ENCODE assay signal across 8 mouse cellular contexts in the genomic region with DNA sequence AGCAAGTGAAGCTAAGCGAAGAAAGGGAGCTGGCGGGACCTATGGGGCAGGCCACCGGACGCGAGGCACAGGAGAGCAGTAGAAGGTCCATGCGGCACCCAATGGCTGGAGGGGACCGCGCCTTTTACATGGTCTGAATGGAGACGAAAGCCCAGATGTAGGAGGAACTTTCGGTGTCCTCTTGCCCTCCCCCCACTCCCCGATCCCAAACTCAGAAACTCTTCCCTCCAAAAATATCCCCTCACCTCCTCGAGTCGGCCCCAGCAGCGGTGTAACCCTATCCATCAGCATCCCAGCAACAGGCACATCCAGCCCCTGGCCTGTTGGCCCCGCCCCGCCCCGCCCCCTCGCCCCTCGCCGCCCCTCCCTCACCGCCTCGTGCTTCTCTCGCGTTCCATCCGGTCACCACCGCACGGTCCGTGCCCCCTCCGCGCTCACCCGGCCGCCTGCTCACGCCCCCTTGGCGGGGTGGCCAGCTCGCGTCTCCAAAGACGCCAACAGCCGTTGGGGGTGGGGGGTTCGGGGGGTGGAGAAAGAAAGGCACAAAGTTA. TPM values are rescaled to one million over a fixed set of nuclear protein-coding genes. Genes with fewer than 3 reads are reported as not detected.
DNase-seq lines count a peak whose midpoint lies in the region; ATAC-seq lines count a peak whose summit lies in the region.

A gene (minus strand): TSS at position 301 of the 551 bp plus-strand sequence.

- 32% methylated on average over 39 of the region's 39 CpGs for WGBS in forebrain, embryonic 14.5 days
- 21% methylated on average over 31 of the region's 39 CpGs for WGBS in intestine, embryonic 15.5 days

- peak within 1 kb of the TSS; percentile 35 for H3K4me3 ChIP-seq in forebrain, embryonic 14.5 days (ENCODE audit: low read depth, low read length)
- H3K4me3 ChIP-seq in intestine, embryonic 15.5 days (replicated peaks) = peak within 1 kb of the TSS; percentile 41

- H3K9me3 ChIP-seq in forebrain, embryonic 14.5 days (replicated peaks; ENCODE audit: control insufficient read depth, low read length) = no peaks in the 10 kb centered on the region
- H3K9me3 ChIP-seq in intestine, embryonic 15.5 days = no peaks in the 10 kb centered on the region

- H3K27me3 ChIP-seq in forebrain, embryonic 14.5 days (replicated peaks; ENCODE audit: control insufficient read depth, insufficient read depth, low read length) = no peaks in the 10 kb centered on the region
- H3K27me3 ChIP-seq in intestine, embryonic 15.5 days (replicated peaks) = 0 out of 2 replicates have a peak, but pooled peaks cover 4% of the 10 kb centered on the region

- H3K9ac ChIP-seq in forebrain, embryonic 14.5 days (ENCODE audit: low read length) = 0 out of 2 replicates have a peak within 1 kb of the TSS, but pooled peaks have one; percentile 29
- H3K9ac ChIP-seq in intestine, embryonic 15.5 days = peak within 1 kb of the TSS; percentile 26; the same call in 1 of the 2 replicates

- peak; percentile 10 for DNase-seq in thymus, postnatal 14 days
- no peak for DNase-seq in thymus, adult 18-20 months
- DNase-seq in forebrain, embryonic 14.5 days (ENCODE audit: low spot score) = peak; percentile 28
- DNase-seq in mesoderm, embryonic 11.5 days (ENCODE audit: low read depth, low spot score) = peak; percentile 81
- no peak for DNase-seq in urinary bladder, postnatal 25 days (ENCODE audit: low spot score)
- no peak for DNase-seq in layer of hippocampus, adult 9-10 months (ENCODE audit: low spot score)
- DNase-seq in spleen, adult 18-20 months = no peak

- H3K4me1 ChIP-seq in forebrain, embryonic 14.5 days (ENCODE audit: control insufficient read depth, insufficient read depth, low read length) = no peaks in the 10 kb centered on the region
- no peaks in the 10 kb centered on the region for H3K4me1 ChIP-seq in intestine, embryonic 15.5 days (replicated peaks)

- H3K4me2 ChIP-seq in forebrain, embryonic 14.5 days (ENCODE audit: low read length) = peak within 1 kb of the TSS; percentile 65
- H3K4me2 ChIP-seq in intestine, embryonic 15.5 days (replicated peaks) = peak within 1 kb of the TSS; percentile 58

- no peak within 1 kb of the TSS for H3K27ac ChIP-seq in forebrain, embryonic 14.5 days (ENCODE audit: low read depth, low read length)
- no peak within 1 kb of the TSS for H3K27ac ChIP-seq in intestine, embryonic 15.5 days

- ATAC-seq in forebrain, embryonic 14.5 days = peak; percentile 93
- peak; percentile 96 for ATAC-seq in intestine, embryonic 15.5 days

- no peaks in the 10 kb centered on the region for H3K36me3 ChIP-seq in forebrain, embryonic 14.5 days (ENCODE audit: control insufficient read depth, insufficient read depth, low read length)
- no peaks in the 10 kb centered on the region for H3K36me3 ChIP-seq in intestine, embryonic 15.5 days

RNA-seq across cellular contexts. Expression of the gene that starts here (rescaled TPM):
- 0.74 and 1.1 TPM in 2 replicates for polyA plus RNA-seq in forebrain, embryonic 14.5 days (2014; fragmentation: Nextera tagmentation; extraction: Ambion mirVana)
- 4.1 and 4.6 TPM in 2 replicates for polyA plus RNA-seq in intestine, embryonic 15.5 days (2015; fragmentation: Nextera tagmentation; extraction: Ambion mirVana)

Comparison
In these comparisons a context has a peak if more than half of its experiments do, and no peak if none do; other contexts are left out.
1. DNase-seq: peak in thymus, postnatal 14 days (single experiment), forebrain, embryonic 14.5 days (single experiment) and mesoderm, embryonic 11.5 days (single experiment); none in thymus, adult 18-20 months (0 of 2), urinary bladder, postnatal 25 days (single experiment), layer of hippocampus, adult 9-10 months (single experiment) and spleen, adult 18-20 months (0 of 2).